Mouse (Mus musculus) kidney, adult 11 months (tissue): ENCODE results near the gene Grik1.

Source experiments
- DNase-seq: peaks from one replicate; pipeline ENCODE4 v3.0.0; 2022

The Grik1 gene

GRCm38 (mm10) chr16:88141594-88141993 lies 148.5 kb downstream of the Grik1 start:
- no peak for DNase-seq

GRCm38 (mm10) chr16:88138913-88139312 lies 151.2 kb downstream of the Grik1 start:
- DNase-seq, result no peak

GRCm38 (mm10) chr16:88132919-88133318 lies 157.1 kb downstream of the Grik1 start:
- DNase-seq, result no peak

GRCm38 (mm10) chr16:88131103-88131502 lies 159.0 kb downstream of the Grik1 start:
- DNase-seq, result no peak

- no peak for DNase-seq
Observed at GRCm38 (mm10) chr16:88125098-88125497, 165.0 kb downstream of the Grik1 start.

- DNase-seq, result peak; percentile 3
Observed at GRCm38 (mm10) chr16:88112551-88113138, 177.4 kb downstream of the Grik1 start.

- no peak for DNase-seq
Observed at GRCm38 (mm10) chr16:88111459-88111858, 178.6 kb downstream of the Grik1 start.

GRCm38 (mm10) chr16:88094206-88094789 lies 195.8 kb downstream of the Grik1 start:
- DNase-seq, result no peak

GRCm38 (mm10) chr16:88087280-88087679 lies 202.8 kb downstream of the Grik1 start:
- DNase-seq, result no peak

GRCm38 (mm10) chr16:88074716-88075115 lies 215.3 kb downstream of the Grik1 start:
- no peak for DNase-seq

- no peak for DNase-seq
Observed at GRCm38 (mm10) chr16:88060936-88061335, 229.1 kb downstream of the Grik1 start.

- no peak for DNase-seq
Observed at GRCm38 (mm10) chr16:88048121-88048520, 241.9 kb downstream of the Grik1 start.

- DNase-seq, result no peak
Observed at GRCm38 (mm10) chr16:88044321-88044720, 245.7 kb downstream of the Grik1 start.

GRCm38 (mm10) chr16:88042458-88042857 lies 247.6 kb downstream of the Grik1 start:
- DNase-seq, result no peak

- no peak for DNase-seq
Observed at GRCm38 (mm10) chr16:88038503-88039091, 251.5 kb downstream of the Grik1 start.

GRCm38 (mm10) chr16:87988805-87989204 lies 301.3 kb downstream of the Grik1 start:
- no peak for DNase-seq

- DNase-seq, result no peak
Observed at GRCm38 (mm10) chr16:87984201-87984870, 305.7 kb downstream of the Grik1 start.

GRCm38 (mm10) chr16:87974076-87974443 lies 316.0 kb downstream of the Grik1 start:
- DNase-seq, result no peak

GRCm38 (mm10) chr16:87973394-87974075 lies 316.5 kb downstream of the Grik1 start:
- no peak for DNase-seq

GRCm38 (mm10) chr16:87971911-87972310 lies 318.2 kb downstream of the Grik1 start:
- DNase-seq, result no peak

GRCm38 (mm10) chr16:87969936-87970335 lies 320.1 kb downstream of the Grik1 start:
- no peak for DNase-seq

GRCm38 (mm10) chr16:87961419-87961818 lies 328.6 kb downstream of the Grik1 start:
- DNase-seq, result no peak

- DNase-seq, result no peak
Observed at GRCm38 (mm10) chr16:87957449-87957848, 332.6 kb downstream of the Grik1 start.
